Mouse (Mus musculus) lung, adult 2 months (tissue): ENCODE measurements around the gene Srebf2. TPM values are rescaled to one million over a fixed set of nuclear protein-coding genes. Genes with fewer than 3 reads are reported as not detected.
"Not testable (repeated sequence)": the region's sequence is repeated elsewhere in the genome, so short reads cannot be mapped to it uniquely, and the experiment has no call there.

Source experiments
- DNase-seq: peaks from one replicate; pipeline ENCODE4 v3.0.0; 2022
- H3K4me1 ChIP-seq: fragments of 200-500 bp; 2 replicates; pipeline ENCODE4 v1.6.1; 2011; ENCODE audit warnings: low read length; ENCODE audit not compliant: control insufficient read depth, insufficient read depth
- H3K4me3 ChIP-seq: fragments of 200-500 bp; replicated peaks from 2 replicates; pipeline ENCODE3; 2011; ENCODE audit warnings: low read depth, mild to moderate bottlenecking, control low read depth, low read length; ENCODE audit errors: extremely low read depth
- CTCF ChIP-seq: fragments of 200-500 bp; IDR thresholded peaks from 2 replicates; pipeline ENCODE4 v1.5.1; 2011; ENCODE audit warnings: mild to moderate bottlenecking, low read length, control low read depth; ENCODE audit not compliant: insufficient read depth
- POLR2A ChIP-seq: fragments of 200-500 bp; IDR thresholded peaks from 2 replicates; pipeline ENCODE4 v1.6.1; 2011; ENCODE audit warnings: low read depth, mild to moderate bottlenecking, control low read depth, low read length, borderline replicate concordance; ENCODE audit errors: extremely low read depth
- WGBS: fragments of 180-500 bp; shearing (Covaris S2); methylation state at CpG from one replicate; pipeline ENCODE4 v1.1.7; 2018; 5-methylcytosine and 5-hydroxymethylcytosine counted together
- polyA plus RNA-seq: library from polyadenylated mRNA; depleted of rRNA; stranded (reverse); fragments of >200 nt; gene quantifications from 2 replicates; pipeline ENCODE4 v1.2.3, GENCODE M21; 2012

Gene Srebf2
- polyA plus RNA-seq, 1 experiment, result 261 TPM

DNA sequence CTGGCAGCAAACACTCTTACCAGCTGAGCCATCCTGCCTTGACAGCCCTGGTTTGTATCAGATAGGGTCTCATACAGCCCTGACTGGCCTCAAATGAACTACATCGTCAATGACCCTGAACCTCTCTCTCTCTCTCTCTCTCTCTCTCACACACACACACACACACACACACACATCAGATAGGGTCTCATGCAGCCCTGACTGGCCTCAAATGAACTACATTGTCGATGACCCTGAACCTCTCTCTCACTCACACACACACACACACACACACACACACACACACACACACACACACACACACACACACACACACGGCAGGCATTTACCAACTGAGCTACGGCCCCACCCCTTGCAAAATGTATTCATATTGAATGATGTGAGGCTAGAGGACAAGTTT is 84.1 kb downstream of the Srebf2 start:
- WGBS, result 62% methylated on average over 4 of the region's 4 CpGs
- TF ChIP-seq CTCF (no peak), POLR2A (no peak)
- DNase-seq, result no peak
- Histone ChIP-seq H3K4me3 (no peak overlapping the region), H3K4me1 (no peaks in the 10 kb centered on the region)

DNA sequence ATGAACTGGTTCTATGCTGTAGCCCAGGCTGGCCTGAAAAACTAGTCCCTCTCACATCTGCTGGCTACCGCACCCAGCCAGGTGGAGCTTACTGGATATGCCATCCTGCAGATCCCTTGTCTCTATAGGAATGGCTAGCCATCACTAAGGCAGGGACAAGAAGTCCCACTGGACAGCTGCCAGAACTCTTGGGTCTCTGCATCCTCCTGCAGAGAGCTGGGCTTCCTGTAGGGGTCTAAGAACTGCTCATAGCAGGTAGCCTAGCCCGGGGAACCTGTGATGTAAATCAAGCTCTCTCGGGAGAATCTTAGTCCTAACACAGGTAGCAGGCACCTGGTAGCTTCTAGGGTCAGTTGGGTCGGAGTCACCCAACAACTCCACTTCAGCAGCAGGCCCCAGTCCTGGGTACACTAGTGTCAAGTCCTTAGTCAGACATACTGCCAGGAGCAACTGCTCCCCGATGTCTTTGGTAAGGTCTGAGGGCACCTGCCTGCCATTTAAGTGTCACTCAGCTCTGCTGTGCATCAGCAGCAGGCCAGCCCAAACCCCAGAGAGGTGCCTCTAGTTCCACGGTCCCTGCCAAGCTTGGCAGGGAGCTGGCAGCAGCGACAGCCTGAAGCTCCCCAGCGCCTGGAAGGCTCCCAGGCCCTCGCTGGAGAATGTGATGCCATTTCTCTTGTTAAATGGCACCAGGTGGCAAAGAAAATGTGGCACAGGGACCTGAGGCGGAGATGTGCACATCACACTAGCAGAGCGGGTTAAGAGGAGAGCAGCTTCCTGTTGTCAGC is 84.8 kb downstream of the Srebf2 start:
- Histone ChIP-seq H3K4me1 (no peaks in the 10 kb centered on the region), H3K4me3 (no peak overlapping the region)
- TF ChIP-seq CTCF (no peak), POLR2A (no peak)
- DNase-seq, result no peak
- 67% methylated on average over 11 of the region's 11 CpGs for WGBS

GRCm38 (mm10) chr15:82232651-82233050 is 85.7 kb downstream of the Srebf2 start:
- Histone ChIP-seq H3K4me1 (no peaks in the 10 kb centered on the region), H3K4me3 (no peak overlapping the region)
- TF ChIP-seq CTCF (no peak), POLR2A (no peak)
- DNase-seq, result no peak
- 75% methylated on average over 4 of the region's 4 CpGs for WGBS

DNA sequence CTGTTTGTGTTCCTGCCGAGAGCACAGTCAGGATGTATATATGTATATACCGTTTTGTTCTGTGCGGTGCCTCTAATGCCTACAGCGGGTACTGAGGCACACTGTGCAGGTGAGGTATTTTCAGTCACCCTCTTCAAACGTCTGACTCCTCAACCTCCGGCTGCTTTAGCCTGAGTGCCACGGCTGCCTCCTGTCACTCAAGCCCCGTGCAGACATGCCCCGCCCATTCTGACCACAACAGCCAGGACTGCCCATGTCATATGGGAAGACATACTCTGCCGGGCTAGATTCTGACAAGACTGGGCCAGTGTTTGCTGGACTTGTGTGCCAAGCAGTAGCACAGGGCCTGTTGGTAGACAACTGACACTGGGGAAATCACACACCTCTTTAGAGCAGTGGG is 88.7 kb downstream of the Srebf2 start:
- H3K4me3 ChIP-seq, result no peak overlapping the region
- DNase-seq, result no peak
- no peaks in the 10 kb centered on the region for H3K4me1 ChIP-seq
- WGBS, result 57% methylated on average over 10 of the region's 10 CpGs
- no peak for TF ChIP-seq POLR2A
- no peak for TF ChIP-seq CTCF

DNA sequence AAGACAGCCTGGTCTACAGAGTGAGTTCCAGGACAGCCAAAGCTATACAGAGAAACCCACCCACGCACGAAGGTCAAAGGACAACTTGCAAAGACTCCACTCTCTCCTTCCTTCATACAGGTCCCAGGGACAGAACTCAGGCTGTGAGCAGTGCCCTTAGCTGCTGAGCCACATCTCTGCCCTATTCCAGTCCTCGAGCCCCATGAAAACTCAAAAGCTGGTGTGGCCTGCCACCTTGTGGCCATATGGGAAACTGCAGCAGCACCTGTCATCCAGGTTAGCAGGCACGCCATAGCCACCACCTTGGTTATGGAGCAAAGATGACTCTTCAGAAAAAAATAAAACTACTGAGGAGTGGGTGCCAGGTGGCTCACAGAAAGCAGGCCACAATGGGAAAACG is 89.6 kb downstream of the Srebf2 start:
- WGBS, result 22% methylated on average over 5 of the region's 5 CpGs
- peak; percentile 86 for DNase-seq
- TF ChIP-seq POLR2A (no peak), CTCF (peak; percentile 98)

DNA sequence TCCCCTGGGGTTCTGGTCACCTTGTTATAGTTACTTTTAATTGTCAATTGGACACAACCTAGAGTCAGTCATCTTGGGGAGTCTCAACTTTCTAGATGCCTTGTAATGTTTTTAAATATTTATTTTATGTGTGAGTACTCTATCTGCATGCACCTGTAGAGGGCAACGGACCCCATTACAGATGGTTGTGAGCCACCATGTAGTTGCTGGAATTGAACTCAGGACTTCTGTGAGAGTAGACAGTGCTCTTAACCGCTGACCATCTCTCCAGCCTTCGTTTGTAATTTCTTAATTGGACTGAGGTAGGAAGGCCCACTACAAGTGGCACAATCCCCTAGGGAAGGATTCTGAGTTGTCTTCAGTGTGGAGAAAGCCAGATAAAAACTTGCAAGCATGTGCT is 96.3 kb downstream of the Srebf2 start:
- no peak for DNase-seq
- Histone ChIP-seq H3K4me1 (peaks cover 5% of the 10 kb centered on the region), H3K4me3 (no peak overlapping the region)
- TF ChIP-seq POLR2A, result no peak
- no peak for TF ChIP-seq CTCF
- WGBS, result 65% methylated on average over 3 of the region's 3 CpGs

More for the DNA sequence above, 89.6 kb downstream of the Srebf2 start:
- H3K4me3 ChIP-seq, result no peak overlapping the region
- H3K4me1 ChIP-seq, result no peaks in the 10 kb centered on the region

GRCm38 (mm10) chr15:82243742-82244114 is 96.7 kb downstream of the Srebf2 start:
- no peak for DNase-seq
- Histone ChIP-seq H3K4me3 (peak overlapping the region; percentile 84), H3K4me1 (peaks cover 5% of the 10 kb centered on the region)
- TF ChIP-seq CTCF, result no peak
- TF ChIP-seq POLR2A, result no peak
- under 1% methylated on average over 12 of the region's 12 CpGs for WGBS

- WGBS, result under 1% methylated on average over 65 of the region's 65 CpGs
- TF ChIP-seq CTCF (no peak), POLR2A (no peak)
- peak; percentile 94 for DNase-seq
- Histone ChIP-seq H3K4me3 (peak within 1 kb of the TSS; percentile 95), H3K4me1 (peaks cover 5% of the 10 kb centered on the region)
These were observed 97.3 kb downstream of the Srebf2 start, which contains the start of gene Cenpm for GRCm38 (mm10) chr15:82244115-82244804. TSS of gene Cenpm (minus strand) at chr15:82244748.

GRCm38 (mm10) chr15:82244805-82245161 is 97.8 kb downstream of the Srebf2 start:
- H3K4me1 ChIP-seq, DNase-seq: not testable (repeated sequence)
- peak overlapping the region; percentile 31 for H3K4me3 ChIP-seq
- WGBS, result 21% methylated on average over 9 of the region's 9 CpGs
